Mouse (Mus musculus) adipocyte (in vitro differentiated cells): Measurements from ENCODE around the gene 4931414P19Rik.

Experiments
- DNase-seq: peaks from one replicate; pipeline ENCODE4 v3.0.0-alpha.2; 2016; ENCODE audit warnings: low spot score

The 4931414P19Rik gene

GRCm38 (mm10) chr14:54583681-54584338 lies 22.0 kb downstream of the 4931414P19Rik start:
- DNase-seq: peak; percentile 49

DNA sequence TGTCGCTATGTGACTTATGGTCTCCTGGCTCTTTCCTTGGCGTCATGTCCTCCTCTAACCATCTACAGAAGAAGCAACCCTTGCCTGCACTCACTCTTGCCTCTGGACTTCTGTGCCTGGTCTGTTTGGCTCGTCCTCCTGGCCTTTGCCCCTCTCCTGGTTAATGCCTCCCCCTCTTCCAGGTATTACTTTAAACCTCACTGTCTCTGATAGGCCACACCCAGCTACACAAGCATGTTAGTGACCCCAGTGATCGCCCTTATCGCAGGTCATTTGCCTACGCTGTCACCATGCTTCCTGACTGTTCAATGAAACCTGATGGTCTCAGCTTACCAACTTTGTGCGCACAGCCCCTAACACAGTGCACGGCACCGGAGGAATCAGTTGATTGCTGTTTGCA lies 23.3 kb downstream of the 4931414P19Rik start:
- no peak for DNase-seq

- DNase-seq: no peak
Measured at GRCm38 (mm10) chr14:54579638-54580037, 26.2 kb downstream of the 4931414P19Rik start.

DNA sequence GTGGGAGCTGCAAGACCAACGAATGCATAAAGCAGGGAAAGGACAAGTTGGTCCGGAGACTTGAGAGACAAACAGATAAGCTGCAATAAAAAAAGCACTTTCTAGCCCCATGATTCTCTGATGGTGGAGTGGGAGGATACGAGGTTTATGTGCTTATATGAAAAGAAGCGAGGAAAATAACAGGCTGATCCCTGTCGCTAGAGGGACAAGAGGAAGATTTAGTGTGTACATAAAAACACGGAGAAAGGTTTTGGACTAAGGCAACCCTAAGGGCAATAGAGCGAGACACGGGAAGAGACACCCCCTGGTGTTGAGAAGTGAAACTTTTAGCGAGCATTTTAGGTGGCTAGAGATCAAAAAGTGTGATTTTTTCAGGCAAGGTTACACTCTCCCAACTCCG lies 27.7 kb downstream of the 4931414P19Rik start:
- DNase-seq: peak; percentile 71

DNA sequence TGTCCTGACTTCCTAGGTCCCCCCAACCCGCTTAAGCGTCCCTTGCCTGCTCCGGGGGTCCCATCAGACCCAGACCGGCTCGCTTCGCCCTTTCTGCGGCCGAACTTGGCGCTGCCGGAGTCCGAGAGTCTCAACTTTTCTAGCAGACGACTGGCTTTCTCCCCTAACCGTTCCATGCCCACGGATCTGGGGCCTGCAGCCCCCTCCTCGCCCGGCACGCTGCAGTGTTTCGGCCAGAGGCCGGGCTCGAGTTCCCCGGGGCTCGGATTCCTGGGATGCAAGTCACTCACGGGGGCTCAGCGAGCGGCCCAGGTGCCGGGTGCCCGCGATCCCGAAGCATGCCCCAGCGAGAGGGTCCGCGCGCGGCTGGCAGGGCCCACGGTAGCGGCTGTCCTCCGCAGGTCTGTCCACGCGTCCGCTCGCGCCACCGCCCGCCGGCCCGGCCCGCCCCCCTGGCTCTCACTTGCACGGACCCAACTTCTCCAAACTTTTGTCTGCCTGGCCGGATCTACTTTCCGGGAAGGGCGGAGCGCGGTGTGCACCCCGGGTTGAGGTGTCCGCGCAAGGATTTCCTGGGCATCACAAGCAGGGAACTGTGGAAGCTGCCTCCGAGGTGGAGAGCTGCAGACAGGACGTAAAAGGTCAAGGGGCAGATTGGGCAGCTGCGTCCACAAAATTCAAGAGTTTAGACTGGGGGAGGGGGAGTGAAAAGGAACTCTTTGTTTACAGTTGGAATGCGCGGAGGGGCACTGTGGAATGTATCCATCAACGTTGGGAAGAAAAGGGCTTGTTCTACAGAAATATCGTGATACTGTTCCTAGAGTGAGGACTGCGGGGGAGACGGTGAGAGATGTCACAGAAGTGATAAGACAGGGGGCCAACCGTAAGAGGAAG lies 28.5 kb downstream of the 4931414P19Rik start, which contains the start of gene Ajuba:
TSS of gene Ajuba (minus strand) at position 470 of the 894 bp plus-strand sequence.
- DNase-seq: peak; percentile 82

DNA sequence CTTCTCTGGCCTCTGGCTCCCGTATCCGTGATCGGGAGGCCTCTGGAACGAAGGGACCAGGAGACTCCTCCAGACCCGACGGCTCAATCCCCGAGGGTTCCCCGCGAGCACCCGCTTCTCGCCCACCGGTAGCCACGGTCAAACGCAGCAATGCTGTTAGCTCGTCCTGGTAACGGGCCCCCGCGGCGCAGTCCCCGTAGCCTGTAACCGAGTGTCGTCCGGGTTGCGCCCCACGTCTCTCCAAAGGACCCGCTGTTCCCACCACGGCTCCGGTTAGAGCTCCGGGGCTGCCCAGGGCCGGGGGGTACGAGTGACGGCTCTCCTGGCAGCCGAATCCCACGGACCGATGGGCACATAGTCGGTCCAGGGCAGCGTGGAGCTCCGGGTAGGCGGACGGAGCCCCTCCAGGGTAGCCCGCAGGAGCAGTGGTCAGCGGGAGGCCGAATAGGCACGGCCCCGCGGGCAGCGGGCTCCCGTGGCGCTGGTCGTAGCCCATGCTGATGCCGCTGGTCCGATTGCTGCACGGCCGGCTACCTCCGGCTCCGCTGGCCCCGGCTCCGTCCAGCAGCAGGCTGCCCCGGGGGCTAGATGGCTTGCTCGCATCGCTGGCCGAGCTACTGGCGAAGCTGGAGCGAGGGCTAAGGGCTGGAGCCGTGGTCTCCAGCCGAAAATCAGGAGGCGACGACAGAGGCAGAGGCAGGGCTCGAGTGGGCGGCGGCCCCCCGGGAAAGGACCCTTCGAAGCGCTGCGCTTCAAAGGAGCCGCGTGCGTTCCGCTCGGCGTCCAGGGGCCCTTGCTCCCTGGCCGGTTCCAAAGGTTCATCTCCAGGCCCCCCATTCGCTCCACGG lies 29.3 kb downstream of the 4931414P19Rik start:
- DNase-seq: no peak

DNA sequence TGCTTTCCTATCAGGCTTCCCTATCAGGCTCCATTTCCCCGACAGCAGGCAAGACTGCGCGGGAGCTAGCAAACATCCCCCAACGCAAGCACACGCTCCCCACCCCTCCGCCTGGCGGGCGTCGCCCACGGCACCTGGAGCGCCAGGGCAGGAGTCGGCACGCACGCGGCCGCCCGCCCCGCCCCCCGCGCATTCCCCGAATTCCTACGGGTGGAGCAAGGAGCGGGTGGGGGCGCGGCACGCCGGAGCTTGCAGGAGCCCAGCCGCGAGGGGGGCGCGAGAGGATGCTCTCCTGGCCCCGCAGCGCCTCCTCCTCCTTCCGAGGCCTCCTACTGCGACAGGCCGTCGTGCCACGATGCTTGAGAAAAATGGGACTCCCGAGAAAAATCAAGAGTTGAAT lies 30.2 kb downstream of the 4931414P19Rik start:
- no peak for DNase-seq

DNA sequence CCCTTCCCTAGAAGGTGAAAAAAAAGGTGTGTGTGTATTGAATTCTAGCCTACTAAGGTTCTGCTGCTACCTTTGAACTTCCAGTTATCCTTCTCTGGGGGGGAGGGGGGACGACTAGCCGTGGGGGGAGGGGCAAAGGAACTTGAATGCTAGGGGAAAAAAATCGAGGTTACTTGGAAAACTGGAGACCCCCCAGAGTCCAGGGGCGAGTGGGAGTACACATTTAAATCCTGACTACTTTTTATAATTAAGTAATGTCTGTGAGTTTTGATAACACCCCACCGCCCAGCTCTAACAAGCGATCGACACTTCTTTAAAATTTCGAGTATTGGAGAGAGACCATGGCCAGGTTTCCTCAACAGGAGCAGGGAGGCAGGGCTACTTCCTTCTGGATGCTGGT lies 30.8 kb downstream of the 4931414P19Rik start:
- no peak for DNase-seq

DNA sequence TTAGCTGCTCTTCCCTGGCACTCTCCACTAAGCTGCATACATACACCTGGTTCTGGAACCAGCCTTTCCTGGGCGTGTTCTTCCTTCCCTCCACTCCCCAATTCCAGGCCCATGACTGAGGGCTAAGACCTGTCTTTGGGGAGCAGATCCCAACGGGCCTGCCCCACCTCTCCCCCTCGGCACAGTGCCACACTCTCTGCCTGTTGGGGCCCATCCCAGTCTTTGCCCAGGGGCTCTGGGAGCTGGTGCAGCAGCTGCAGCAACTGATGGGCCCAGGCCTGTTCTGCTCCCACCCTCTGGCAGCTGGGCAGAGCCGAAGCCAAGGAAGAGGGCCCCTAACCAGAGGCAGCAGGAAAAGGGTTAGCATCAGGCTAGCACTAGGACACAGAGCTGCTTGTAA lies 31.5 kb downstream of the 4931414P19Rik start:
- no peak for DNase-seq

DNA sequence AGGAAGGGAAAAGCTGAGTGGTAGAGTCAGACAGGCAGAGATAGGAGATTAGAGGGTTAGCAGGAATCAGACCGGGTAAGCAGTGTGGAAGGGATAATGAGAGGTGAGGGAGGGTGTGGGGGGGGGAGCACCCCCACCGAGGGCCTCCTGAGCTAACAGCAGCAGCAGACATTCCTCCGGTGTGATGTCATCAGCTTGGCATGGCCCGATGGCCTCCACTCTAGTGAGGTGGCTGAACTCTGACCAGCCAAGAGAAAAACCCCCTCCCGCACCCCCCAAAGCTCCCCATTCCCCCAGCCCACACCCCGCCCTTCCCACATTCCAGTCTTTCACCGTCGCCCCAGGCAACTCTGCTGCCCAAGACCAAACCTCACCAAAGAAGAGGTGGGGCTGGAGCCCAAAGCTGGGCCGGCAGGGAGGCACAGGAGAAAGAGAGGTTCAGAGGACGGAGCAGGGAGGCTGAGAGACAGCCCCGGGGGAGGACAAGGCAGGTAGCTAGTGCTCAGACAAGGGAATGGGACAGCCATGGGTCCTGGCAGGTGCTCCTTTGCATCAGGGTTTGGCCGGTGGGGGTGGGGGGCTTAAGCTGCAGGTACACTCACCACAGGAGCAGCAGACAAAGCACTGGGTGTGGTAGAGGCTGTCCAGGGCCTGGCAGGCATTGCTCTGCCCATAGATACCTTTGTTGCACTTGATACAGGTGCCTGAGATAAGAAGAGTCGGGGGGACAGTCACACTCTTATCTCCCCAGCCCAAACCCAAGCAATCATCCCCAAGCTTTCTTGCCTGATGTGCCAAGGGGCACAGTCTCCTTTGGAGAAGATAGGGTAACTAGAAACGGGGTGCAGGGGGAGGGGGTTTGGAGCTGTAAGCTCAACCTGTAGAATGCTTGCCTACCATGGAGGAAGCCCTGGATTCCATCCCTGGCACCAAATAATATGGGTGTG lies 32.7 kb downstream of the 4931414P19Rik start:
- DNase-seq: peak; percentile 49

DNA sequence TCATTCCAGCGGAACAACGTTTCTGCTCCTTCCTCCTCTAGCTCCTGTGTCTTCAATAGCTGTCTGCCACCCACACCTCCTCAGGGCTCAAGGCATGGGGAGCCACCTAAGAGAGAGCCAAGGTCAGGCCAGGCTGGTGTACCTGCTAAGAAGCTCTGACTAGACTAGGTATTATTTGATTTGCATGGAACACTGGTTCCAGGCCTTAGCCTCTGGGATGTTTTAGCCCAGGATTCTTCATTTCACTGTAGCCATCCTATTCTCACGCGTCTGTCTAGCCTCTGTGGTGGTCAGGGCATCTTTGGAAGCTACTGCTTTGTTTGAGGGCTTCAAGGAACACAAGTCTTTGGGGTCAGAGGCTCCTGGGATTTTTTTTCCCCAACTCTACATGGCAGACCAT lies 33.7 kb downstream of the 4931414P19Rik start:
- DNase-seq: no peak

- DNase-seq: no peak
Measured at GRCm38 (mm10) chr14:54569451-54570392, 36.1 kb downstream of the 4931414P19Rik start.

DNA sequence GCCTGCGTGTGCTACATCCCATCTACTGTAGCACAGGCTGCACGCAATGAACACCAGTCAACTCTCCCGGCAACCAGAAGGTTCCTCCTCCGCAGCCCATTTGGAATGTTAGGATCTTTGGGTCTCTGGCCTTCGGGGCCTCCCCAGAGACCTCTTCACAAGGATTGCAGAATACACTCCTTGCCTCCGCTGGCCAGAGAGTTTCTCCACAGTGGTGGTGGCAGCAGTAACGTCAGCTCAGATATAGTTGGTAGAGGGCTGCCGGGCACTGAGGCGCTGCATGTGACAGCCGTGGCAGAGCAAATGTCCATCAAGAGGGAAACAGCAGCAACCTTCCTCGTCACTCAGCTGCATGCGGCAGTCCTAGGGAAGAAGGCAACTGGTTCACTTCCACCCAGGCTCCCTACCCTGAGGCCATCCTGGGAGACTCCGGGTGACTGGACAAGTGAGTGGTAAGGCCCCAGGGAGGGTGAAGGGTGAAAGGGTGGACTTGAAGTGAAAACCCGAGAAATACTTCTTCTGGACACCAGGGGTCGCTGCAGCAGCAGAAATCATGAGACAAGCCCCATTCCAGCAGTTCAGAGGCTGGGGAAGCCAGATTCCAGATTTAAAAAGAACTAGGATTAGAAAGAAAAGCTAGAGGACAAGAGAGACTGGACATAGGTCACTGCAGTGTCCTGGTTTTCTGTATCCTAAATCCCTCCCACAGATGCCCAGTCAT lies 36.9 kb downstream of the 4931414P19Rik start:
- DNase-seq: peak; percentile 77

- no peak for DNase-seq
Measured at GRCm38 (mm10) chr14:54560527-54561242, 45.1 kb downstream of the 4931414P19Rik start.

DNA sequence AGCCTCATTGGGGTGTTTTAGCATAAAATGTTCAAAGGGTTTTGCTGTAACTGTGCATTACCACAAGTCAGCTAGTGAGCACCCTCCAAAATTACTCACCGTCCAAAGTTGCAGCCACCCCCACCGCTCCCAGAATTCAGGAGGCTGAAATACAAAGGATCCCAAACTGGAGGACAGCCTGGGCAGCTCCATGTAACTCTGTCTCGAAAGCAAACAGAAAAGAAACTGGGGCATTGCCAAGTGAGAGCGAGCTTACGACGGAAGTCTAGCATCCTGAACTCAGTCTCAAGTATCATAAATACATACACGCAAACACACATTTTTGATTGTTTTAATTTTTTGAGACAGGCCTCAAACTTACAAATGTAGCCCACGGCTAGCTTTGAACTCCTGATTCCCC lies 48.5 kb downstream of the 4931414P19Rik start:
- DNase-seq: no peak

DNA sequence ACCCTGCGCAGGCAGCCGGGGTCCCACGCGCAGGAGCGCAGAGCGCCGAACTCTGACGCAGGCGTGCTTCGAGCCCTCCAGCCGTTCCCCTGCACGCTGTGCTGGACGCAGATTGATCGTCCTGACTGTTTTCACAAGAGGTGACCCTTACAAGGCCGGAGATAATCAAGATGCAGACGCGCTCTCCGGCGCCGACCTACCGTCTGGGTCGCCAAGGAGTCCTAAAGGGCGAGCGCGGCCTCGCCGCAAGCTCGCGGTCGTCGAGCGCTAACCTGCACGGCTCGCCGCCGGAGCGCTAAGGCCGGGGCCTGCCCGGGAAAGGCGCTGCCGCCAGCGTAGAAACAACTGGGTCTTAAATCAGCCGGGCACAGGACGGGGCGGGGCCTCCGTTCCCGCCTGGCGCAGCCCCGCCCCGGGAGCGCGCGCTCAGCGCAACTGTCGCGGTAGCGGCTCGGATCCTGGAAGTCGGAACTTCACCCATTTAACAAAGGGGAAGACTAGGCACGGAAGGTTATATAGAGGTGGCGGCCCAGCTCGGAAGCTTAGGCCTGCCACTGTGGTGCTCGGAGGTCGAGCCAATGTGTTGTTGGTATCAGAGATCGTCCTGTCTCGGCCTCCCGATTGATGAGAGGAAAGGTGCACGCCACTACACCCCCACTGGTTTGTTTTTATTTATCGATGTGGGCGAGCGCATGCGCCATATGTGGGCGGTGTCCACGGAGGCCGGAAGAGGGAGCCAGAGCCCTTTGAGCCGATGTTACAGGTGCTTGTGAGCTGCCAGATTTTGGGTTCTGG lies 51.6 kb downstream of the 4931414P19Rik start, which contains the start of gene Haus4:
TSS of gene Haus4 (minus strand) at position 642 of the 795 bp plus-strand sequence.
- DNase-seq: peak; percentile 85

DNA sequence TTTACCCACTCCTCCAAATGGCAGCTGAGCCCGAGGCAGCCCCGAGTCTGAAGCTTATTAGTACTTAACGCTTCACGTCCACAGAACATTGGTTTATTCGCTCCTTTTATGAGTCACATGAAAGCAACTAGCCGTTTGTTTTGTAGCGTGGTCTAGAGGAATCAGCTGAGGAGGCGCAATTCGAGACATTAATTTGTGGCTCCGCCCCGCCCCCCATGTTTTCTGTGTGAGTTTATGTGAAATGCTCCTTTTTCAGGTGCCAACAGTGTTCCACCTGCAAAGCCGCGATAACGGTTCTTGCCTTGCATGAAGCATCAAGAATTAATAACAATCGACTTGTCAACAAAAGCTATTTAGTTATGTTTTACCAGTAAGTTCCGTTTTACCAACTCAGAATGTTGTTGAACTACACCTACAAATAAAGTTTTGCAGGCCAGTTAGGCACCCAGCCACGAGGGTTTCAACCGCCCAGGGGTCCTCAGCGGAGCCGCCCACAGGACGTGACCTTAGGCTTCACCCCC lies 52.3 kb downstream of the 4931414P19Rik start:
- no peak for DNase-seq
